Mouse (Mus musculus): ENCODE data around the gene Stoml2. TPM values are rescaled to one million over a fixed set of nuclear protein-coding genes. Genes with fewer than 3 reads are reported as not detected.

Stoml2 gene
- total RNA-seq (2014; rRNA removed; ENCODE audit: low replicate concordance) (77.9 and 130 TPM in 2 replicates), polyA plus RNA-seq (2015; fragmentation: Nextera tagmentation; extraction: Ambion mirVana) (171 and 174 TPM in 2 replicates)

DNA sequence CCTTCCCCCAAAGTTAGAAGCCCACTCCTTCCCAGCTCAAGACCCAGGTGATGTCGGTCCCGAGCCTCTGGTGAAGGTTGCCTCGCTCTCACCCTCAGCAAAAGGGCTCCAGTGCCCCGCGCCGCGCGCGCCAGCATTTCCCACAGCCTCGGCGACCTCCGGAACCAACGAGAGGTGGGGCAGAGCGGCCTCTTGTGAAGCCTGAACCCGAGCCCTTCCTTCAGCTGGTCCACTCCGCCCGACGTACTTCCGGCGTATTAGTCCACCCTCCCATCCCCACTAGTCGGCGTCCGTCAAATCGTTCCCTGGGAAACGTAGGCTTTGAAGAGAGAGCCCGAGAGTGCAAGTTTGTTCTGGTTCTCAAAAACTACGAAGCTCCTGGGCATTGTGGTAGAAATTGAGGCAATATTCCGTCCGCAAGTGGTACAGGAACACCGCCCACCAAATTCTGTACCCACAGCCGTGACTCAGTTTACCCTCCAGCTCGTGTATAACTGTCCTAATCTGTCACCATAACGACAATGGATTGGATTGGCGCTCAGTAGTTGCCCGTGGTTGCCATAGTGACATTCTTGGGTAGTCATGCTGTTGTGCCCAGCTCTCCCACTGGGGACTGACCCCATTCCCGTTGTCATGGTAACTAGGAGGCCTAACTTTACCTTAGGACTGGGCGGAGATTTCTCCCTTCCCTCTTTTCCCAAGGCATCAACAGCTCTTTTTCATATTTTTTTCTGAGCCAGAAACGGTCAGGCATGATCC, at the start of gene Stoml2:
Stoml2 (minus strand) TSS at position 474 of the 759 bp plus-strand sequence.
- peak; percentile 97 for DNase-seq (ENCODE audit: low spot score)
- TF ChIP-seq EP300 (IDR thresholded peaks at IDR 0.05; ENCODE audit: low read depth) (no peak), CTCF (IDR thresholded peaks at IDR 0.05; ENCODE audit: low read depth) (peak; percentile 42)
- H3K36me3 ChIP-seq (replicated peaks; ENCODE audit: control insufficient read depth, insufficient read depth, low read length), result peaks cover 58% of the 10 kb centered on the region

GRCm38 (mm10) chr4:43078071-43078718, 46.7 kb upstream of the Stoml2 start:
- TF ChIP-seq CTCF (IDR thresholded peaks at IDR 0.05; ENCODE audit: low read depth), result no peak
- TF ChIP-seq EP300 (IDR thresholded peaks at IDR 0.05; ENCODE audit: low read depth), result no peak
- Histone ChIP-seq H3K9me3 (replicated peaks; ENCODE audit: control insufficient read depth, low read length) (no peaks in the 10 kb centered on the region), H3K4me3 (ENCODE audit: low read depth, low read length) (no peak overlapping the region), H3K27ac (ENCODE audit: low read depth) (no peak overlapping the region), H3K4me1 (ENCODE audit: control insufficient read depth, insufficient read depth) (no peaks in the 10 kb centered on the region), H3K9ac (replicated peaks; ENCODE audit: low read depth, low read length) (no peak overlapping the region), H3K27me3 (ENCODE audit: control insufficient read depth, insufficient read depth, low read length) (no peaks in the 10 kb centered on the region), H3K4me2 (ENCODE audit: low read depth, low read length) (no peak overlapping the region), H3K36me3 (replicated peaks; ENCODE audit: control insufficient read depth, insufficient read depth, low read length) (no peaks in the 10 kb centered on the region)
- DNase-seq (ENCODE audit: low spot score) (no peak), ATAC-seq (ENCODE audit: insufficient read depth, low read depth) (no peak)
- WGBS, result 51% methylated on average over 7 of the region's 7 CpGs

More for the DNA sequence above, at the start of gene Stoml2:
- 1% methylated on average over 38 of the region's 38 CpGs for WGBS
- H3K9me3 ChIP-seq (replicated peaks; ENCODE audit: control insufficient read depth, low read length), result no peaks in the 10 kb centered on the region
- peak; percentile 98 for ATAC-seq (ENCODE audit: insufficient read depth, low read depth)
- peak within 1 kb of the TSS; percentile 80 for H3K4me2 ChIP-seq (ENCODE audit: low read depth, low read length)
- H3K27me3 ChIP-seq (ENCODE audit: control insufficient read depth, insufficient read depth, low read length), result no peaks in the 10 kb centered on the region
- peak within 1 kb of the TSS; percentile 94 for H3K9ac ChIP-seq (replicated peaks; ENCODE audit: low read depth, low read length)
- peak within 1 kb of the TSS; percentile 89 for H3K4me3 ChIP-seq (ENCODE audit: low read depth, low read length)
- peaks cover 4% of the 10 kb centered on the region; the same call in 1 of the 2 replicates for H3K4me1 ChIP-seq (ENCODE audit: control insufficient read depth, insufficient read depth)
- peak within 1 kb of the TSS; percentile 89 for H3K27ac ChIP-seq (ENCODE audit: low read depth)

- no peak for DNase-seq (ENCODE audit: low spot score)
- no peaks in the 10 kb centered on the region for H3K36me3 ChIP-seq (replicated peaks; ENCODE audit: control insufficient read depth, insufficient read depth, low read length)
- H3K4me2 ChIP-seq (ENCODE audit: low read depth, low read length), result no peak overlapping the region
- ATAC-seq (ENCODE audit: insufficient read depth, low read depth), result no peak
- no peaks in the 10 kb centered on the region for H3K9me3 ChIP-seq (replicated peaks; ENCODE audit: control insufficient read depth, low read length)
- no peak overlapping the region for H3K27ac ChIP-seq (ENCODE audit: low read depth)
- no peak overlapping the region for H3K4me3 ChIP-seq (ENCODE audit: low read depth, low read length)
- no peaks in the 10 kb centered on the region for H3K27me3 ChIP-seq (ENCODE audit: control insufficient read depth, insufficient read depth, low read length)
- H3K4me1 ChIP-seq (ENCODE audit: control insufficient read depth, insufficient read depth), result no peaks in the 10 kb centered on the region
- H3K9ac ChIP-seq (replicated peaks; ENCODE audit: low read depth, low read length), result no peak overlapping the region
- no peak for TF ChIP-seq EP300 (IDR thresholded peaks at IDR 0.05; ENCODE audit: low read depth)
- TF ChIP-seq CTCF (IDR thresholded peaks at IDR 0.05; ENCODE audit: low read depth), result no peak
Measured at GRCm38 (mm10) chr4:43074923-43075322, 43.4 kb upstream of the Stoml2 start.

GRCm38 (mm10) chr4:43065471-43065870, 34.0 kb upstream of the Stoml2 start:
- DNase-seq (ENCODE audit: low spot score) (no peak), ATAC-seq (ENCODE audit: insufficient read depth, low read depth) (no peak)
- 96% methylated on average over 4 of the region's 4 CpGs for WGBS
- Histone ChIP-seq H3K27me3 (ENCODE audit: control insufficient read depth, insufficient read depth, low read length) (no peaks in the 10 kb centered on the region), H3K36me3 (replicated peaks; ENCODE audit: control insufficient read depth, insufficient read depth, low read length) (no peaks in the 10 kb centered on the region), H3K9ac (replicated peaks; ENCODE audit: low read depth, low read length) (no peak overlapping the region), H3K27ac (ENCODE audit: low read depth) (no peak overlapping the region), H3K4me3 (ENCODE audit: low read depth, low read length) (no peak overlapping the region), H3K9me3 (replicated peaks; ENCODE audit: control insufficient read depth, low read length) (no peaks in the 10 kb centered on the region), H3K4me2 (ENCODE audit: low read depth, low read length) (no peak overlapping the region), H3K4me1 (ENCODE audit: control insufficient read depth, insufficient read depth) (no peaks in the 10 kb centered on the region)
- TF ChIP-seq CTCF (IDR thresholded peaks at IDR 0.05; ENCODE audit: low read depth) (no peak), EP300 (IDR thresholded peaks at IDR 0.05; ENCODE audit: low read depth) (no peak)

- no peaks in the 10 kb centered on the region for H3K9me3 ChIP-seq (replicated peaks; ENCODE audit: control insufficient read depth, low read length)
- peak; percentile 23 for DNase-seq (ENCODE audit: low spot score)
- peak overlapping the region; percentile 84 for H3K4me2 ChIP-seq (ENCODE audit: low read depth, low read length)
- TF ChIP-seq EP300 (IDR thresholded peaks at IDR 0.05; ENCODE audit: low read depth), result no peak
- no peak for TF ChIP-seq CTCF (IDR thresholded peaks at IDR 0.05; ENCODE audit: low read depth)
- 57% methylated on average over 3 of the region's 3 CpGs for WGBS
- no peak overlapping the region for H3K9ac ChIP-seq (replicated peaks; ENCODE audit: low read depth, low read length)
- no peak overlapping the region for H3K27ac ChIP-seq (ENCODE audit: low read depth)
- H3K36me3 ChIP-seq (replicated peaks; ENCODE audit: control insufficient read depth, insufficient read depth, low read length), result no peaks in the 10 kb centered on the region
- no peaks in the 10 kb centered on the region for H3K27me3 ChIP-seq (ENCODE audit: control insufficient read depth, insufficient read depth, low read length)
- ATAC-seq (ENCODE audit: insufficient read depth, low read depth), result no peak
- peak overlapping the region; percentile 72 for H3K4me3 ChIP-seq (ENCODE audit: low read depth, low read length)
- H3K4me1 ChIP-seq (ENCODE audit: control insufficient read depth, insufficient read depth), result 0 out of 2 replicates have a peak, but pooled peaks cover 5% of the 10 kb centered on the region
Measured at GRCm38 (mm10) chr4:43060286-43060685, 28.8 kb upstream of the Stoml2 start.
